Mouse (Mus musculus): ENCODE measurements around the gene Noc2l. TPM values are rescaled to one million over a fixed set of nuclear protein-coding genes. Genes with fewer than 3 reads are reported as not detected.

Noc2l gene
- polyA plus RNA-seq (2021) = 37.0 TPM

- ChIA-PET POLR2A (no interaction called here), CTCF (no interaction called here)
- in situ Hi-C loops (cut with MboI; ENCODE audit: low pct_unique_long_range_greater_than_20kb) = no loop called here
- no peak for TF ChIP-seq CTCF (IDR thresholded peaks at IDR 0.05)
- ATAC-seq (no peak), DNase-seq (ENCODE audit: low read depth, low spot score) (no peak)
- no peaks in the 10 kb centered on the region for H3K27me3 ChIP-seq
These were observed at the start of gene Noc2l for GRCm38 (mm10) chr4:156235808-156236533. Gene Noc2l (plus strand): TSS chr4:156236010.

GRCm38 (mm10) chr4:156188162-156188810, 47.5 kb upstream of the Noc2l start:
- ATAC-seq (peak; percentile 63), DNase-seq (ENCODE audit: low read depth, low spot score) (no peak)
- in situ Hi-C loops (cut with MboI; ENCODE audit: low pct_unique_long_range_greater_than_20kb) = no loop called here
- CTCF ChIA-PET = no interaction called here
- POLR2A ChIA-PET = no interaction called here
- H3K27me3 ChIP-seq = no peaks in the 10 kb centered on the region
- TF ChIP-seq CTCF (IDR thresholded peaks at IDR 0.05) = no peak

- ChIA-PET CTCF (no interaction called here), POLR2A (interaction anchor here (0.7 kb wide), 1 partner anchor 54 kb away, joined by 3 read pairs; no protein-coding TSS in a partner anchor)
- no peaks in the 10 kb centered on the region for H3K27me3 ChIP-seq
- ATAC-seq (peak; percentile 89), DNase-seq (ENCODE audit: low read depth, low spot score) (peak; percentile 86)
- in situ Hi-C loops (cut with MboI; ENCODE audit: low pct_unique_long_range_greater_than_20kb) = no loop called here
- no peak for TF ChIP-seq CTCF (IDR thresholded peaks at IDR 0.05)
These were observed 46.9 kb upstream of the Noc2l start for GRCm38 (mm10) chr4:156188811-156189323.

DNA sequence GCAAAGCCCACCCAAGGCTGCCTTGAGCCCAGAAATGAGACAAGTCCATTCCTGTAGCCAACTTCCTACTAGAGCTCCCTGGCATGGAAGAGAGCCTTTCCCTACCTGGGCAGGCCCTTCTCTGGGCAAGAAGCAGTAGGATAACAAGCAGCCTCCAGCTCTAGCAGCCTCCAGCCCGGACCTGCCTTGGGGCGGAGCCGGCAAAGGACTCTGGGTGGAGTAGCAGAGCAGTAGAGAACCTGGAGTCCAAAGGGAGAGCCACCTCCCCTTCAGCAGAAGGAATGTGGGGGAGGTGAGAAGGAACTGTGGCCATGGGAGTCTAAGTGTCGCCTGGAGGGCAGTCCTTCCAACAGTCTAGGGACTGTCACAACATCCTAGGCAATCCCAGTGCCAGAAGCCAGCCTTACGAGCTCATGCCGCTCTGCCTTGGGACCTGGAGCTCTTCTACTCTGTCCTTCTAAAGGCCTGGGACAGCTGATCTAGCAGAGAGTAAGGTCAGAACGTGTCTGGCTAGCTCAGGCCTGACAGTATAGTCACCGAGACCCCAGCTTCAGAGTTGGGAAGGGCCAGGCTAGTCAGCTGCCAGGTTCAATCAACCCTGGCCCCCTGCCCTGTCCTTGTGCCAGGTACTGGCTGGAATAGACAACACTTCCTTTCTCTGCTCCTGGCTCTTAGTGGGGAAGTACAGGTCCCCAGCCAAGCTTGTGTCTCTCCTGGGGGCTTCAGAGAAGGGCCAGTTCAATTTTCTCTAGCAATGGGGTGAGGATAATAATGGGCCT, 43.2 kb upstream of the Noc2l start:
- ATAC-seq (no peak), DNase-seq (ENCODE audit: low read depth, low spot score) (no peak)
- no peaks in the 10 kb centered on the region for H3K27me3 ChIP-seq
- no peak for TF ChIP-seq CTCF (IDR thresholded peaks at IDR 0.05)
- CTCF ChIA-PET = no interaction called here
- in situ Hi-C loops (cut with MboI; ENCODE audit: low pct_unique_long_range_greater_than_20kb) = no loop called here
- POLR2A ChIA-PET = no interaction called here

GRCm38 (mm10) chr4:156193200-156193590, 42.6 kb upstream of the Noc2l start:
- in situ Hi-C loops (cut with MboI; ENCODE audit: low pct_unique_long_range_greater_than_20kb) = no loop called here
- DNase-seq (ENCODE audit: low read depth, low spot score) (no peak), ATAC-seq (no peak)
- POLR2A ChIA-PET = no interaction called here
- no peak for TF ChIP-seq CTCF (IDR thresholded peaks at IDR 0.05)
- no peaks in the 10 kb centered on the region for H3K27me3 ChIP-seq
- CTCF ChIA-PET = no interaction called here

DNA sequence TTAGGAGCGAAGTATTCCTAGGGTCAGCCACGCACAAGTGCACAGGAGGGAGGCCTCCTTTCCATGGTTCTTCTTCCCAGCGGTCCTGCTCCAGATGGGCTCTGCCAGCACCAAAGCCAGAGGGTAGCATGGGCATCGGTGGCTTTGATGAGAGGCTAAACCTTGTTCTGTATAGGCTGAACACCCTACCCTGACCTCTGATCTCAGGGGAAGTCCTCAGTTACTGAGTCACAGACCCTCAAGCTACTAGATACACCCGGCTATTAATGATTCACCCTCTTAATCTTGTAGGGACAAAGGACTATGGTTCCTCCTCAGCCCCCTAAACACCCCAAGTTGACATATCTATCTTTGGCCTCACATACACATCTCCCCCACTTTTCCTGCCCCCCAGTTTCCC, 41.9 kb upstream of the Noc2l start:
- no peak for TF ChIP-seq CTCF (IDR thresholded peaks at IDR 0.05)
- CTCF ChIA-PET = no interaction called here
- no peaks in the 10 kb centered on the region for H3K27me3 ChIP-seq
- DNase-seq (ENCODE audit: low read depth, low spot score) (no peak), ATAC-seq (no peak)
- in situ Hi-C loops (cut with MboI; ENCODE audit: low pct_unique_long_range_greater_than_20kb) = no loop called here
- POLR2A ChIA-PET = interaction anchor here (0.6 kb wide), 1 partner anchor 11 kb away, joined by 3 read pairs; no protein-coding TSS in a partner anchor

- no peak for ATAC-seq
- POLR2A ChIA-PET = interaction anchor here (0.6 kb wide), 1 partner anchor 11 kb away, joined by 3 read pairs; no protein-coding TSS in a partner anchor
- in situ Hi-C loops (cut with MboI; ENCODE audit: low pct_unique_long_range_greater_than_20kb) = no loop called here
- CTCF ChIA-PET = no interaction called here
- DNase-seq (ENCODE audit: low read depth, low spot score) = no peak
- H3K27me3 ChIP-seq = no peaks in the 10 kb centered on the region
- TF ChIP-seq CTCF (IDR thresholded peaks at IDR 0.05) = no peak
These were observed 41.5 kb upstream of the Noc2l start for GRCm38 (mm10) chr4:156194346-156194745.

- DNase-seq (ENCODE audit: low read depth, low spot score) (peak; percentile 25), ATAC-seq (no peak)
- no peaks in the 10 kb centered on the region for H3K27me3 ChIP-seq
- ChIA-PET POLR2A (interaction anchor here (0.7 kb wide), 1 partner anchor 184 kb away, joined by 3 read pairs; no protein-coding TSS in a partner anchor), CTCF (no interaction called here)
- in situ Hi-C loops (cut with MboI; ENCODE audit: low pct_unique_long_range_greater_than_20kb) = no loop called here
- TF ChIP-seq CTCF (IDR thresholded peaks at IDR 0.05) = no peak
These were observed 39.6 kb upstream of the Noc2l start for GRCm38 (mm10) chr4:156195927-156196870.

DNA sequence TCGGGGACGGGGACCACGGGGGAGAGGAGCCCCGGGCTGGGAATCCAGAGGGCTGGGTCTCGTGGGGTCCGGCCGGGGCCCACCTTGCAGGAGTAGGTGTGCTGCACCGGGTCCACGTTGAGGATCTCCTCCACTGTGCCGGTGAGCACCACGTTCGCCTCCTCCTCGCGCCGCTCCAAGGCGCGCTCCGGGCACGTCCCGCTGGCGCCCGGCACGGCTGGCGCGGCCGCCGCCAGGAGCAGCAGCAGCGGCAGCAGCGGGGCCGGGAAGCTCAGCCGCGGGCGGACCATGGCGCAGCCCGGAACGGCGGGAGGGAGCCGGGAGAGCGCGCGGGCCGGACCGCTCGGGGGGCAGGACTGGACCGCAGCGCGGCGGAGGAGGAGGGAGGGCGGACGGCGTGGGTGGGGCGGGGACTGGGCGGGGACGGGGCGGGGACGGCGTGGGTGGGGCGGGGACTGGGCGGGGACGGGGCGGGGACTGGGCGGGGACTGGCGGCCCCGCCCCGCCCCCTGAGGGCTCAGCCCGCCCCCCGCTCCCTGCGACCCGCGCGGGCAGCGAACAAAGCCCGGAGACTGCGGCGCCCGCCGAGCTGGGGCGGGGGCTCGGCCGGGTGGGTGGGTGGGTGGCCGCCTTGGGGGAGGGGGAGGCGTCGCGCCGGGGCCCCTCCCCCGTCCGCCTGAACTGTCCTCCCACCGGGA, 38.5 kb upstream of the Noc2l start, which contains the start of gene Agrn:
Gene Agrn (minus strand): TSS at position 358 of the 698 bp plus-strand sequence.
- ATAC-seq = peak; percentile 37
- H3K27me3 ChIP-seq = no peaks in the 10 kb centered on the region
- in situ Hi-C loops (cut with MboI; ENCODE audit: low pct_unique_long_range_greater_than_20kb) = no loop called here
- no peak for DNase-seq (ENCODE audit: low read depth, low spot score)
- POLR2A ChIA-PET = interaction anchor here (0.7 kb wide), 1 partner anchor 115 kb away, joined by 3 read pairs; no protein-coding TSS in a partner anchor
- no peak for TF ChIP-seq CTCF (IDR thresholded peaks at IDR 0.05)
- CTCF ChIA-PET = no interaction called here

Data from Patski (cell line).